Mouse (Mus musculus) limb, embryonic 11.5 days (tissue): Measurements from ENCODE around the gene Kptn. TPM values are rescaled to one million over a fixed set of nuclear protein-coding genes. Genes with fewer than 3 reads are reported as not detected.

Source experiments
- ATAC-seq: fragments of 200-750 bp; cut with Nextera tagmentation; 2 replicates; pipeline ENCODE4 v1.8.0; 2017; ENCODE audit warnings: low read depth; ENCODE audit not compliant: insufficient number of reproducible peaks, low FRiP score, low TSS enrichment
- DNase-seq: peaks from one replicate; pipeline ENCODE4 v3.0.0-alpha.2; 2015; ENCODE audit warnings: low spot score
- H3K27ac ChIP-seq: fragments of 300-500 bp; sonication (generic); replicated peaks from 2 replicates; pipeline ENCODE4 v1.5.1; 2014; ENCODE audit warnings: low read depth, mild to moderate bottlenecking, low read length
- H3K27me3 ChIP-seq: fragments of 300-500 bp; sonication (generic); 2 replicates; pipeline ENCODE4 v1.6.1; 2014; ENCODE audit warnings: mild to moderate bottlenecking, low read length, mixed read lengths; ENCODE audit not compliant: control insufficient read depth, insufficient read depth
- H3K36me3 ChIP-seq: fragments of 300-500 bp; sonication (generic); 2 replicates; pipeline ENCODE4 v1.6.1; 2014; ENCODE audit warnings: mild to moderate bottlenecking, low read length, moderate library complexity, mixed read lengths; ENCODE audit not compliant: control insufficient read depth, insufficient read depth
- H3K4me1 ChIP-seq: fragments of 300-500 bp; sonication (generic); 2 replicates; pipeline ENCODE4 v1.6.1; 2014; ENCODE audit warnings: low read length, mixed read lengths; ENCODE audit not compliant: control insufficient read depth, insufficient read depth
- H3K4me2 ChIP-seq: fragments of 300-500 bp; sonication (generic); 2 replicates; pipeline ENCODE4 v1.6.1; 2014; ENCODE audit warnings: low read depth, mild to moderate bottlenecking, moderate library complexity; ENCODE audit not compliant: severe bottlenecking
- H3K4me3 ChIP-seq: fragments of 300-500 bp; sonication (generic); 2 replicates; pipeline ENCODE4 v1.5.1; 2014; ENCODE audit warnings: low read depth, low read length
- H3K9ac ChIP-seq: fragments of 300-500 bp; sonication (generic); 2 replicates; pipeline ENCODE4 v1.6.1; 2014; ENCODE audit warnings: mild to moderate bottlenecking, low read length
- H3K9me3 ChIP-seq: fragments of 300-500 bp; sonication (generic); 2 replicates; pipeline ENCODE4 v1.6.1; 2016; ENCODE audit warnings: low read length; ENCODE audit not compliant: control insufficient read depth
- WGBS: fragments of 180-500 bp; shearing (Covaris S2); extraction: QIAGEN DNeasy Blood & Tissue Kit; methylation state at CpG from one replicate; pipeline ENCODE4 v1.1.7; 2014; 5-methylcytosine and 5-hydroxymethylcytosine counted together
- polyA plus RNA-seq: library from polyadenylated mRNA; unstranded; fragments of >200 nt; fragmentation: Nextera tagmentation; extraction: Ambion mirVana; gene quantifications from 2 replicates; pipeline ENCODE4 v1.2.1, GENCODE M21; 2014

The Kptn gene
- polyA plus RNA-seq, 1 experiment from 2014 or later = 23.5 TPM

DNA sequence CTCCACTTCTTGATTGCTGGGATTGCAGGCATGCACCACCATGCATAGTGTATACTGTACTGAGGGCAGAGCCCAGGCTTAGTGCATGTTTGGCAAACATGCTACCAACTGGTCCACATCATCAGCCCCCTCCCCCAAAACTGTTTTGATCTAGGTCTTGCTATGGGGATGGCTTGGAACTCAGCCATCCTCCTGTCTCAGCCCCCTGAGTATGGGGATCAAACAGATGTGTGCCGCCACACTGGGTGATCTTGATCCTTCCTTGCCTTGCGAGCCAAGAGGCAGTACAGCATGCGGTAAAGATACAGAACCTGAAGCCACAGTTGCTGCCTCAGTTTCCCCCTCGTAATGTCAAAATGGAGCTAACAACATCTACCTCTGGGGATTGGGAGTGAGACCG lies 9.2 kb downstream of the Kptn start:
- Histone ChIP-seq H3K27ac (no peak overlapping the region), H3K4me1 (peaks cover 6% of the 10 kb centered on the region; the same call in 1 of the 2 replicates), H3K27me3 (no peaks in the 10 kb centered on the region; the same call in 1 of the 2 replicates), H3K4me2 (no peak overlapping the region), H3K9me3 (no peaks in the 10 kb centered on the region), H3K9ac (no peak overlapping the region), H3K36me3 (no peaks in the 10 kb centered on the region), H3K4me3 (no peak overlapping the region)
- 58% methylated on average over 5 of the region's 5 CpGs for WGBS
- no peak for ATAC-seq
- DNase-seq = no peak

DNA sequence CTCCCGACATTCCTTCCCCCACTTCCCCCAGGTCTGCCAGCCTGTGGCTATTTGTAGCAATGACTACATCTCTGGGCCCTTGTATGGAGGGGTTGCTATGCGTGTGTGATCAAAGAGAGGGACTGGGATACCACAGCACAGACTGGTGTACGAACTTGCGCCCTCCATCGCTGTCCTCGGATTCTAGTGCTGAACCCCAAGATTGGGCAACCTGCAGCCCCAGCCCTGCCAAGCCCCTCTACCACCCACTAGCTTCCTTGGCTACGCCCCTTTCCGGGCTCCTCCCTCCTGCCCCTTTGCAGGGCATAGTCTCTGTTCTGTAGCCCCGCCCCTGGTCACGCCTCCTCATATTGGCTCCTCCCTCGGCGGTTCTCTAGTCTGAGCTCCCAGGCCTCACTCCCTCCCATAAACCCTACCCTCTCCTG lies 9.7 kb downstream of the Kptn start, which contains the start of gene Slc8a2:
TSS of gene Slc8a2 (plus strand) at position 406 of the 425 bp plus-strand sequence.
- ATAC-seq = peak; percentile 77
- Histone ChIP-seq H3K9me3 (no peaks in the 10 kb centered on the region), H3K36me3 (no peaks in the 10 kb centered on the region), H3K27me3 (no peaks in the 10 kb centered on the region; the same call in 1 of the 2 replicates), H3K27ac (no peak within 1 kb of the TSS), H3K4me1 (peaks cover 6% of the 10 kb centered on the region; the same call in 1 of the 2 replicates), H3K9ac (peak within 1 kb of the TSS; percentile 59), H3K4me2 (peak within 1 kb of the TSS; percentile 82), H3K4me3 (peak within 1 kb of the TSS; percentile 54)
- 2% methylated on average over 12 of the region's 12 CpGs for WGBS
- peak; percentile 85 for DNase-seq

DNA sequence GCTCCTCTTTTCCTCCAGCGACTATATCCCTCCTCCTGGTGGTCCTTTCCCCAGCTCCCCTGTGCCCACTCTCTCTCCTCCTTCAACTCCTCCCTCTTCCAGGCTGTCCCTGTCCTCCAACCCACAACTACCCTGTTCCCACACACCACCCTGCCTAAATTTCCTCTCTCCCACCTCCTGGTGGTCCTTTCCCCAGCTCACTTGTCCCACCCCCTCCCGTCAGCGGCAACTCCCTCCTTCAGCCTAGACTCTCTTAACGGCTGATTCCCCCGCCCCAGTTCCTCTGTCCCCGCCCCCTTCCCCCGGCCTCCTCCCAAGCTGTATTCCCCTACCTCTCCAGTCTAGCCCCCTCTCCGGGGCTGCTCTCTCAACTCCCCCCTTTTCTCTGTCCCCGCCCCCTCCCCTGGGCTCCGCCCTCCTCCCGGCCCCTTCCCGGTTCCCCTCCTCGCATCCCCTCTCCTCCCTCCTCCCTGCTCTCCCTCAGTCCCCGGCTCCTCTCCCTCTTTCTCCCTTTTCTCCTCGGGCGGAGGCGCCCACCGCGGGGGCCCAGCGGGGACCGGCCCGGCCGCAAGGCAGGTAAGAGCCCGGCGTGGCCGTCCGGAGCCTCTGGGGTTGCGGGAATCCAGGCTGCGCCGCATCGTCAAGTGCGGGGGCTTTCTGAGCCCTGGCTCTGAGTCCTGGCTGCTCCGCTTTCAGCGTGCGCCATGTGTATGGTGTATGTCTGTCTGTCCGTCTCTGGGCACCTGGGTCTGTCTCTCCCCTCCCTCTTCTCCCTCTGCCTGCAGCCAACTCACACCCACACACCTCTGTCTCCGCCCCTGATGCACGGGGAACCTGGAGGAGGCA lies 10.4 kb downstream of the Kptn start:
- Histone ChIP-seq H3K4me2 (peak overlapping the region; percentile 82), H3K4me1 (peaks cover 6% of the 10 kb centered on the region; the same call in 1 of the 2 replicates), H3K9ac (peak overlapping the region; percentile 59), H3K4me3 (peak overlapping the region; percentile 54), H3K27me3 (no peaks in the 10 kb centered on the region; the same call in 1 of the 2 replicates), H3K9me3 (no peaks in the 10 kb centered on the region), H3K36me3 (no peaks in the 10 kb centered on the region), H3K27ac (no peak overlapping the region)
- WGBS = 1% methylated on average over 38 of the region's 38 CpGs
- ATAC-seq = peak; percentile 83
- peak; percentile 81 for DNase-seq

DNA sequence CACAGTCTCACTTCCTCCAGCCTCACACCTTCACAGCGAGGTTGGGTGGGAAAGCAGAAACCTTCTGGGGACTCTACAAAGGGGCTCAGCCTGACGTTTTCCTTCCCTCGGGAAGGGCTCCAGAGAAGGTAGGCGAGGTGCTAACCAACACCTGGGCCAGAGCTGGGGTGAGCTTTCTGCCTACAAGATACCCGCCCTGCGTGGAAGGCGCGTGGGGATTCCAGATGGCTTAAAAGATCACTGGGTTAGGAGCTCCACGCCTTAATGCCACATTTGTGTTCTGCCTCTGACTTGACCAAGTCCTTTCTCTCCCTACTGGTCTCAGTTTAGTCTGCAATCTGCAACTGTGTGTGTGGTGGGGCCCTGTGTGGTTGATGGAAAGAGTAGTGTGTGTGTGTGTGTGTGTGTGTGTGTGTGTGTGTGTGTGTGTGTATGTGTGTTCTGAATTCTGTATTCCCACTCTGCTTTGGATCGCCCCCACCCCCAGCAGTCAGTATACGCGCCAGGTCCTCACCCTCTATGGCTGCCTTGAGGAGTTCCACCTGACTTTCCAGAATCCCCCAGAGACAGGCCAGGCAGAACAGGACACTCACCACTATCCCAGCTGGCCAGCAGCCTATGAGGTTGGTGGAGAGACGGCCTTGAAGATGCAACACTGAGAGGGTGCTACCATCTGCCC lies 11.4 kb downstream of the Kptn start:
- DNase-seq (no peak), ATAC-seq (no peak)
- H3K27me3 ChIP-seq = no peaks in the 10 kb centered on the region; the same call in 1 of the 2 replicates
- no peak overlapping the region for H3K27ac ChIP-seq
- peak overlapping the region; percentile 82 for H3K4me2 ChIP-seq
- H3K9me3 ChIP-seq = no peaks in the 10 kb centered on the region
- peak overlapping the region; percentile 54 for H3K4me3 ChIP-seq
- H3K4me1 ChIP-seq = peaks cover 6% of the 10 kb centered on the region; the same call in 1 of the 2 replicates
- H3K9ac ChIP-seq = no peak overlapping the region
- H3K36me3 ChIP-seq = no peaks in the 10 kb centered on the region
- WGBS = 37% methylated on average over 13 of the region's 13 CpGs

DNA sequence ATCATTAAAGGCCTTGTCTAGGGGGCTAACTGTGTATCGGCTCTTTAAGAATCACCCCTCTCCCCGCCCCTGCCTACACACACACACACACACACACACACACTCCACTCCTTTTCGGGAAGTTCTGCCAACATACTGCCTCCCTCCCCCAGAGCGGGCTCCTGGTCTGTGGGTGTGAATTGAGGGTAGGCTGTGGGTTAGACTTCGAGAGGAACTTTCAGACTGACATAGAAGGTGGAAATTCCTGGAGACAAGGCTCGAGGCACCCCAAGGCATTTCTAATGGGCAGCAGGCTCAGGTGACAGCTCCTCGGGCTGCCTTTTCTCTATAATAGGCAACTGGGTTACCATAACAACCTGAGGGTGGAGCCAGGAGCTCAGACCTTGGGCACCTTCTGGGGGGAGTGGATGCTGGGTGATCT lies 12.5 kb downstream of the Kptn start:
- H3K9me3 ChIP-seq = no peaks in the 10 kb centered on the region
- H3K4me1 ChIP-seq = peaks cover 6% of the 10 kb centered on the region; the same call in 1 of the 2 replicates
- no peak overlapping the region for H3K4me3 ChIP-seq
- 21% methylated on average over 7 of the region's 7 CpGs for WGBS
- DNase-seq = peak; percentile 28
- H3K27ac ChIP-seq = no peak overlapping the region
- no peaks in the 10 kb centered on the region; the same call in 1 of the 2 replicates for H3K27me3 ChIP-seq
- no peak overlapping the region for H3K9ac ChIP-seq
- no peak overlapping the region for H3K4me2 ChIP-seq
- no peaks in the 10 kb centered on the region for H3K36me3 ChIP-seq
- ATAC-seq = no peak

DNA sequence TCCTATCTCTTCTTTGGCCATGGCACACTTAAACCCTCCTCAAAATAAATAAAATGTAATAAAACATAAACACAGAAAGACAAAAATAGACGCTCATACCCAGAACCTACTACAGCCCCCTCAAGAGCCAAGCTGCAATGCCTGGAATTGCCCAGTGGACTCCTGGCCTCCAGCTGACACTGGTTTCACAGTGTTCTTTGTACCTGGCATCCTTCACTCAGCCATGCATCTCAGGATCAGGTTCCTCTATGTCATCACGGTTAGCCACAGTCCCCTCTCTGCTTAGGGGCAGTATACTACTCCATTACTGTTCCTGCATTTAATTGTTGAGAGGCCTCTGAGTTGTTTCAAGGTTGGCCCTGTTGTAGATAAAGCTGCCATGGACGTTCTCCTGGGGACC lies 13.2 kb downstream of the Kptn start:
- no peak overlapping the region for H3K4me3 ChIP-seq
- H3K9ac ChIP-seq = no peak overlapping the region
- no peak for ATAC-seq
- H3K36me3 ChIP-seq = no peaks in the 10 kb centered on the region
- WGBS = 70% methylated on average over 3 of the region's 3 CpGs
- no peaks in the 10 kb centered on the region; the same call in 1 of the 2 replicates for H3K27me3 ChIP-seq
- no peak overlapping the region for H3K4me2 ChIP-seq
- no peak for DNase-seq
- H3K9me3 ChIP-seq = no peaks in the 10 kb centered on the region
- H3K4me1 ChIP-seq = peaks cover 6% of the 10 kb centered on the region; the same call in 1 of the 2 replicates
- H3K27ac ChIP-seq = no peak overlapping the region

DNA sequence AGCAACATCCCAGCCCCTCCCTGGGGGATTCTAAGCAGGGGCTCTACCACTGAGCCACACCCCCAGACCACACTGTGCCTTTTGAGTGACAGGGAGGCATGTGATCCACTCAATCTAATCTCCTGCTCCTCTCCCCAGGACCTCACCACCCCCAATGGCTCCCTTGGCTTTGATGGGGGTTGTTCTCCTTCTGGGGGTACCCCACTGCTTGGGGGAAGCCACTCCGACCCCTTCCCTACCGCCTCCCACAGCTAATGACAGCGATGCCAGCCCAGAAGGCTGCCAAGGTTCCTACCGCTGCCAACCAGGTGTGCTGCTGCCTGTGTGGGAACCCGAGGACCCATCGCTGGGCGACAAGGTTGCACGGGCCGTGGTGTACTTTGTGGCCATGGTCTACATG lies 14.0 kb downstream of the Kptn start:
- DNase-seq (no peak), ATAC-seq (no peak)
- no peak overlapping the region for H3K27ac ChIP-seq
- H3K4me3 ChIP-seq = no peak overlapping the region
- H3K4me2 ChIP-seq = no peak overlapping the region
- H3K9me3 ChIP-seq = no peaks in the 10 kb centered on the region
- no peak overlapping the region for H3K9ac ChIP-seq
- WGBS = 90% methylated on average over 9 of the region's 9 CpGs
- H3K4me1 ChIP-seq = peaks cover 6% of the 10 kb centered on the region; the same call in 1 of the 2 replicates
- no peaks in the 10 kb centered on the region for H3K36me3 ChIP-seq
- H3K27me3 ChIP-seq = no peaks in the 10 kb centered on the region; the same call in 1 of the 2 replicates

DNA sequence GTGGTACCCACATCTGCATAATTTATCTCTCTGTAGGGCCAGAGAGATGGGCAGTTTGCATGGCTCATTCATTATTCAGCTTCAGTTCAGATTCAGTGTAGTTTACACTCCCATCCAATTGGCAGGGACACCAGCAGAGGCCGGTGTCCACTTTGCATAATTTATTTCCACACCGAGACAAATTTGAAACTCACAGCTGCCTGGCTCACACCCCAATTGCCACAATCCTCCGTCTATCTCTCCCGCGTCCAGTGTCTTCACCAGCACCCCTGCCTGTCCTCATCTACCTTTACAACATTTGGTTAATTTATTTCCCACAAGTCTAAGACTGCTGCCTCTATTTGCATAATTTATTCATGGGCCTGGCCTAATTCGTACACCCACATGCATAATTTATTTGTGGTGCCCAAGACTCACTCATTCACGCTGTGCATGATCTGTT lies 15.3 kb downstream of the Kptn start:
- H3K4me2 ChIP-seq = no peak overlapping the region
- DNase-seq (no peak), ATAC-seq (no peak)
- H3K27ac ChIP-seq = no peak overlapping the region
- H3K4me3 ChIP-seq = no peak overlapping the region
- H3K9ac ChIP-seq = no peak overlapping the region
- H3K36me3 ChIP-seq = no peaks in the 10 kb centered on the region
- no peaks in the 10 kb centered on the region; the same call in 1 of the 2 replicates for H3K27me3 ChIP-seq
- H3K9me3 ChIP-seq = no peaks in the 10 kb centered on the region
- WGBS = 66% methylated on average over 7 of the region's 7 CpGs
- H3K4me1 ChIP-seq = peaks cover 6% of the 10 kb centered on the region; the same call in 1 of the 2 replicates
